ENCODE assay signal across 13 mouse cellular contexts in the genomic region with DNA sequence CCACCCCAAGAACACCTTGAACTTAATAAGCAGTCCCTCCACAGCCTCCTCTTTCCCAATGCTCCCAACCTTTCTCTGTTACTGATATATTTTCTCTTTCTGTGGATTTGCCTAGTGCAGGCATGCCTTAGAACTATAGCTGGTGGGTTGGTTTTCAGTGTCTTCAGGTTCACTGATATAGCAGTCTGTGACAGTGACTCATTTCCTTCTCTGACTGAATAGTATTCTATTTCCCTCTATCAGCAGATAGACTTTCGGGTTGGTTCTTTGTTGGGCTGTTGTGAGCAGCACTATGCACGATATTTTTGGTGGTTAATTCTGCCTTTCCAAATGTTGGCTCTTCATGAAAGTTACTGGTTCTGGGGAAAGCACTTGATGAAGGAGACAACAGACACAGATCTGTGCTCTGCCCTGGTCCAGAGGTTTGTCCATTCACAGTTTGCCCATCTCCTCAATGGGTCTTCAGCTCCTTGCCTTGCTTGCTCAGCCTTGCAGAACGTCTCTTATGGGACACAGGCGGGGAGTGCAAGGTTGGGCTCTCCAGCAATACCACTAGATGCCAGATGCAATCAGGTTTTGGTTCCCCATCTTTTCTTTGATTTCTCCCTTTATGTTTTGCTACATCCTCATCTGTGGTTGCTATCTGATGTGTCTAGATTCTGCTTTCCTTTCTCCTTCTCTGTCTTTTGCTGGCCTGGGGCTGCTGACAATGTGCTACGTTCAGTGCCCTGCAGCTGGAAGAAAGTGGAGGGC.
"Had no signal": no experiment of that assay in that cellular context is flagged by ENCODE, and none has a peak within 500 bp of the region (broad histone marks: within the 10 kb centered on the region; RNA-seq: fewer than 3 reads in every experiment).

No protein-coding gene starts in this region.

- H3K27ac ChIP-seq: kidney, postnatal 0 days; liver, embryonic 13.5 days had no signal

- DNase-seq: kidney, adult 2 months; kidney, postnatal 36 days; liver, embryonic 13.5 days; lung, adult 2 months; lung, postnatal 14 days; lung, postnatal 4 days; midbrain, embryonic 14.5 days; right cerebral cortex, adult 18-20 months; right cerebral cortex, postnatal 25 days; thymus, adult 18-20 months; thymus, postnatal 36 days had no signal

- H3K4me2 ChIP-seq: liver, embryonic 13.5 days; midbrain, embryonic 11.5 days had no signal

- H3K9me3 ChIP-seq: liver, embryonic 13.5 days had no signal

- H3K4me1 ChIP-seq: liver, embryonic 13.5 days had no signal

- H3K4me3 ChIP-seq: liver, embryonic 13.5 days had no signal

- H3K36me3 ChIP-seq: liver, embryonic 13.5 days had no signal

- H3K27me3 ChIP-seq: liver, embryonic 13.5 days had no signal

- H3K9ac ChIP-seq: liver, embryonic 13.5 days had no signal
